Mouse (Mus musculus) forebrain, embryonic 11.5 days (tissue): ENCODE results near the gene Olfr764-ps1. TPM values are rescaled to one million over a fixed set of nuclear protein-coding genes. Genes with fewer than 3 reads are reported as not detected.
"Not testable (repeated sequence)": the region's sequence is repeated elsewhere in the genome, so short reads cannot be mapped to it uniquely, and the experiment has no call there.

Experiments
- ATAC-seq: fragments of 200-750 bp; cut with Nextera tagmentation; replicated peaks from 2 replicates; pipeline ENCODE4 v1.8.0; 2017; ENCODE audit warnings: moderate TSS enrichment; ENCODE audit not compliant: low FRiP score
- DNase-seq: peaks from one replicate; pipeline ENCODE4 v3.0.0-alpha.2; 2017; ENCODE audit warnings: low spot score
- H3K27ac ChIP-seq: fragments of 300-500 bp; sonication (generic); 2 replicates; pipeline ENCODE4 v1.5.1; 2014; ENCODE audit warnings: low read depth, low read length
- H3K27me3 ChIP-seq: fragments of 300-500 bp; sonication (generic); 2 replicates; pipeline ENCODE4 v1.6.1; 2014; ENCODE audit warnings: mild to moderate bottlenecking, low read length, mixed read lengths; ENCODE audit not compliant: control insufficient read depth, insufficient read depth
- H3K36me3 ChIP-seq: fragments of 300-500 bp; sonication (generic); 2 replicates; pipeline ENCODE4 v1.6.1; 2014; ENCODE audit warnings: mild to moderate bottlenecking, low read length, moderate library complexity, mixed read lengths; ENCODE audit not compliant: control insufficient read depth, insufficient read depth
- H3K4me1 ChIP-seq: fragments of 300-500 bp; sonication (generic); replicated peaks from 2 replicates; pipeline ENCODE4 v1.6.1; 2014; ENCODE audit warnings: low read length, mixed read lengths; ENCODE audit not compliant: control insufficient read depth, insufficient read depth
- H3K4me2 ChIP-seq: fragments of 300-500 bp; sonication (generic); 2 replicates; pipeline ENCODE4 v1.6.1; 2014; ENCODE audit warnings: low read depth, mild to moderate bottlenecking, low read length, moderate library complexity, mixed read lengths; ENCODE audit not compliant: severe bottlenecking
- H3K4me3 ChIP-seq: fragments of 300-500 bp; sonication (generic); 2 replicates; pipeline ENCODE4 v1.5.1; 2014; ENCODE audit warnings: low read depth, low read length
- H3K9ac ChIP-seq: fragments of 300-500 bp; sonication (generic); 2 replicates; pipeline ENCODE4 v1.6.1; 2014; ENCODE audit warnings: low read length
- H3K9me3 ChIP-seq: fragments of 300-500 bp; sonication (generic); 2 replicates; pipeline ENCODE4 v1.6.1; 2016; ENCODE audit warnings: low read length, mixed read lengths; ENCODE audit not compliant: control insufficient read depth
- WGBS: fragments of 180-500 bp; shearing (Covaris S2); extraction: QIAGEN DNeasy Blood & Tissue Kit; methylation state at CpG from one replicate; pipeline ENCODE4 v1.1.7; 2014; 5-methylcytosine and 5-hydroxymethylcytosine counted together
- polyA plus RNA-seq: library from polyadenylated mRNA; unstranded; fragments of >200 nt; fragmentation: Nextera tagmentation; extraction: Ambion mirVana; gene quantifications from 2 replicates; pipeline ENCODE4 v1.2.1, GENCODE M21; 2014

Olfr764-ps1 gene
- polyA plus RNA-seq, 1 experiment from 2014 or later, result not detected

DNA sequence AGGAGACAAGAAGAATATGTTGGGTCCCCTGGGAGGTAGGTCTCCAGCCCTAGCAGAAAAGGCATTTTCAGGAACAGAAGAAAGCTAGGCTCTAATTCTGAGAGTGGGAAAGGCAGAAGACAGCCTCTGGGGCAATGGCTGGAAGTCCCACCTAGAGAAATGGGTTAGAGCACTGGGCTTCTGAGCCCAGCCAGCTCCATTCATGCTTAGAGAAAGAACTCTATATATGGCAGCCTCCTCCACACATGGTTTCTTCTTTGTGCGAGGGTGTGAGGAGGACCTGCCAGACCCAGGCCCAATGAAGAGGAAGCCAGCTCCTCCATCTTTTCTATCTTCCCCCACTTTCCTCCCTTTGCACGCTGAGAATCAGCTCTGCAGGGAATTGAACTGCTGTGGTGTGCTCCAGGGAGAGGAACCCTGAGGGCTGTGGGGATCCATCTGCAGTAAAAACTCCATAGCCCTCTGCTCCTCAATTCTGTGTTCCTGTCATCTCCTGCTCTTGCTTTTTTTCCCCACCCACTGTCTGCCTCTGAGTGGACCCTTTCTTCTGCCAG is 29.3 kb downstream of the Olfr764-ps1 start, which contains the start of gene Olfr763:
Gene Olfr763 (plus strand): TSS at position 504 of the 554 bp plus-strand sequence.
- no peak within 1 kb of the TSS for H3K4me3 ChIP-seq
- ATAC-seq (no peak), DNase-seq (no peak)
- 75% methylated on average over 2 of the region's 2 CpGs for WGBS
- no peaks in the 10 kb centered on the region for H3K36me3 ChIP-seq
- no peak within 1 kb of the TSS for H3K9ac ChIP-seq
- no peaks in the 10 kb centered on the region for H3K4me1 ChIP-seq
- no peaks in the 10 kb centered on the region for H3K9me3 ChIP-seq
- H3K4me2 ChIP-seq, result no peak within 1 kb of the TSS
- H3K27me3 ChIP-seq, result no peaks in the 10 kb centered on the region
- H3K27ac ChIP-seq, result no peak within 1 kb of the TSS

DNA sequence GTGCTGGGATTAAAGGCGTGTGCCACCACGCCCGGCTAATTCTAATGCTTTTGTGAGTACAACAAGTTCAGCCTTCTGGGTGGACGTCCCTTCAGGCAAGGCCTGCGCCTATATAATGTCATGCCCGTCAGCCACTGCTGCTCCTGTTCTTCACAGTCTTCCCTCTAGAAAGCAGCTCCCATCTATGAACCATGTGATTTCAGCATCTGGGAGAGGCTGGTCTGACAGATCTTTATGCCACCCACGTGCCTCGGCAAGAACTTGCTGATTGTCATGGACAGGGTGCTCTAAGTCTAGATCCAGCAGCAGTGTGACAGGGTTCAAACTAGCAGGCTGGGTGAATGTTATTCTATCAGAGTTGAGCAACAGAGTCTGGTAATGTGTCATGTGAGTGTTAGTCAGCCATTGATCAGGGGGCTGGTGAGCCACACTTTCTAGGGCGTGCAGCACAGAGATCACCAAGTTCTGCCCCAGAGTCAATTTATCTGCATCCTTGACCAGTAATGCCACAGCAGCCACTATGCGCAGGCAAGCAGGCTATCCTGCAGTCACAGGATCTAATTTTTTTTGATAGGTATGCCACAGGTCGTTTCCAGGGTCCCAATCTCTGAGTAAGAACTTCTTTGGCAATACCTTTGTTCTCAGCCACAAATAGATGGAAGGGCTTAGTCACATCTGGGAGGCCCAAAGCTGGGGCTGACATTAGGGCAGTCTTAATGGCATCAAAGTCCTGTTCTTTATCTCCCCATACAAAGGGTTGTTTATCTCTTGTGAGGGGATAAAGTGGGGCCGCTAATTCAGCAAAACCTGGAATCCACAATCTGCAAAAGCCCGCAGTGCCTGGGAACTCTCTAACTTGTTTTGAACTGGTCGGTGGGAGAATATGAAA is 35.4 kb downstream of the Olfr764-ps1 start:
- WGBS, result 70% methylated on average over 14 of the region's 14 CpGs
- Histone ChIP-seq H3K9ac (no peak overlapping the region), H3K4me3 (no peak overlapping the region), H3K4me2 (no peak overlapping the region), H3K36me3 (no peaks in the 10 kb centered on the region), H3K4me1 (no peaks in the 10 kb centered on the region), H3K27me3 (no peaks in the 10 kb centered on the region), H3K27ac (no peak overlapping the region), H3K9me3 (no peaks in the 10 kb centered on the region)
- DNase-seq (no peak), ATAC-seq (no peak)

- H3K9me3 ChIP-seq, result no peaks in the 10 kb centered on the region
- H3K9ac ChIP-seq, result no peak overlapping the region
- H3K4me1 ChIP-seq, result no peaks in the 10 kb centered on the region
- H3K27me3 ChIP-seq, result no peaks in the 10 kb centered on the region
- WGBS, result 82% methylated on average over 4 of the region's 4 CpGs
- no peak overlapping the region for H3K4me3 ChIP-seq
- no peak overlapping the region for H3K27ac ChIP-seq
- no peaks in the 10 kb centered on the region for H3K36me3 ChIP-seq
- DNase-seq, result no peak
- peak; percentile 44; the same call in 1 of the 2 replicates for ATAC-seq
- no peak overlapping the region for H3K4me2 ChIP-seq
Measured at GRCm38 (mm10) chr10:128996523-128997040, 43.1 kb downstream of the Olfr764-ps1 start.

DNA sequence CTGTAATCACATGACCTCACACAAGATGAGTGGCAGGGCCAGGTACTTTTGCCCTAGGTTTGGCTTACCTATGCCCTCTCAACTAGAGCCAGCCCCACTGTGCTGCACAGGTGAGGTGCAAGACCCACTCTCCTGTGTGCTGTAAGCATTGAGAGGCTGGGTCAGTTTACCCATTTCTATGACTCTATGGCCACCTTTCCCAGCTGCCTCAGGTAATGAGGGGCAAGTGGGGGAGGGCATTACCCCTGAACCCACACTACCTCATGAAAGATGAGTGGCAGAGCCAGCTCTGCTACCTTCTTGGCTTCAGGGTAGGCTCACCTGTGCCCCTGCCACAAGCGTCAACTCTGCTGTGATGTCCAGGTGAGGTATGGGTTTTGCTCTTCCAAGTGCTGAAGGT is 43.9 kb downstream of the Olfr764-ps1 start:
- no peak overlapping the region for H3K9ac ChIP-seq
- H3K36me3 ChIP-seq, result no peaks in the 10 kb centered on the region
- no peaks in the 10 kb centered on the region for H3K4me1 ChIP-seq
- H3K9me3 ChIP-seq, result no peaks in the 10 kb centered on the region
- WGBS, result 100% methylated on average over 1 of the region's 1 CpGs
- ATAC-seq (no peak), DNase-seq (no peak)
- no peaks in the 10 kb centered on the region for H3K27me3 ChIP-seq
- no peak overlapping the region for H3K27ac ChIP-seq
- no peak overlapping the region for H3K4me3 ChIP-seq
- H3K4me2 ChIP-seq, result no peak overlapping the region

- DNase-seq (no peak), ATAC-seq (no peak)
- no peaks in the 10 kb centered on the region for H3K27me3 ChIP-seq
- H3K36me3 ChIP-seq, result no peaks in the 10 kb centered on the region
- no peak overlapping the region for H3K4me2 ChIP-seq
- H3K27ac ChIP-seq, result no peak overlapping the region
- no peak overlapping the region for H3K9ac ChIP-seq
- no peak overlapping the region for H3K4me3 ChIP-seq
- no peaks in the 10 kb centered on the region for H3K9me3 ChIP-seq
- no peaks in the 10 kb centered on the region for H3K4me1 ChIP-seq
Measured at GRCm38 (mm10) chr10:128990994-128991393, 48.7 kb downstream of the Olfr764-ps1 start.

DNA sequence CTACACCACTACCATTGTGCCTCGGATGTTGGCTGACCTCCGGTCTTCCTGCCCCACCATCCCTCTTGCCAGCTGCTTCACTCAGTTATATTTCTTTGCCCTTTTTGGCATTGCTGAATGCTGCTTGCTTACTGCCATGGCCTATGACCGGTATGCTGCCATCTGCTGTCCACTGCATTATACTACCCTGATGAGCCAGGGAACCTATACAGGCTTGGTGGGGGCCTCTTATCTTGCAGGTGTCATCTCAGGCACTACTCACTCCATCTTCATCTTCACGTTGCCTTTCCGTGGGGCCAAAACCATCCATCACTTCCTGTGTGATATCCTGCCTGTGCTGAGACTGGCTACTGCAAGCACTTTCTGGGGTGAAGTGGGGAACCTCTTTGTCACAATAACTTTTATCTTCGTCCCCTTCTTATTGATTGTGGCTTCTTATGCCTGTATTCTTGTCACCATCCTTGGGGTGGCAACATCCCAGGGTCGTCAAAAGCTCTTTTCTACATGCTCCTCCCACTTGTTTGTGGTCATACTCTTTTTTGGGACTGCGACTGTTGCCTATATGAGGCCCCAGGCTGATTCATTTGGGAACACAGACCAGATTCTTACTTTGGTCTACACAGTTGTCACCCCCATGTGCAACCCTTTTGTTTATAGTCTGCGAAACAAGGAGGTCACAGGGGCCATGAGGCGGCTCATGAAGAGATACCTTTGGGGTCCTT is 49.4 kb downstream of the Olfr764-ps1 start:
- H3K27me3 ChIP-seq, H3K4me1 ChIP-seq, H3K27ac ChIP-seq, H3K4me3 ChIP-seq, H3K9me3 ChIP-seq, H3K36me3 ChIP-seq, H3K4me2 ChIP-seq, H3K9ac ChIP-seq, DNase-seq: not testable (repeated sequence)
- 66% methylated on average over 7 of the region's 10 CpGs for WGBS
- peak; percentile 46; the same call in 1 of the 2 replicates for ATAC-seq

DNA sequence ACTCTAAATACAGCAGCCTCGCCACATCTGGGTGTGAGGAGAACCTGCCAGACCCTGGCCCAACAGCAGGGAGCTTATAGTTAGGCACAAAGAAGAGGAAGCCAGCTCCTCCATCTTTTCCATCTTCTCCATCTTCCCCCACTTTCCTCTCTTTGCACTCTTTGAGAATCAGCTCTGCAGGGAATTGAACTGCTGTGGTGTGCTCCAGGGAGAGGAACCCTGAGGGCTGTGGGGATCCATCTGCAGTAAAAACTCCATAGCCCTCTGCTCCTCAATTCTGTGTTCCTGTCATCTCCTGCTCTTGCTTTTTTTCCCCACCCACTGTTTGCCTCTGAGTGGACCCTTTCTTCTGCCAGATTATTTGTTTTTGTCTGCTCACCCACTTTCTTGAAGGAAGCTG is 50.6 kb downstream of the Olfr764-ps1 start, which contains the start of gene Olfr9:
Gene Olfr9 (plus strand): TSS at position 301 of the 400 bp plus-strand sequence.
- H3K4me2 ChIP-seq, H3K4me3 ChIP-seq, H3K27ac ChIP-seq, ATAC-seq, H3K4me1 ChIP-seq, DNase-seq, H3K36me3 ChIP-seq, H3K9me3 ChIP-seq, H3K9ac ChIP-seq, H3K27me3 ChIP-seq: not testable (repeated sequence)
- WGBS, result 63% methylated on average over 1 of the region's 1 CpGs
